Mouse (Mus musculus) intestine, embryonic 16.5 days (tissue): ENCODE results near the gene Edn2. TPM values are rescaled to one million over a fixed set of nuclear protein-coding genes. Genes with fewer than 3 reads are reported as not detected.
A peak's percentile ranks its signal among the peaks of the same experiment; 100 is the strongest.

ENCODE experiments used
- ATAC-seq: fragments of 200-750 bp; cut with Nextera tagmentation; 2 replicates; pipeline ENCODE4 v1.8.0; 2017; ENCODE audit warnings: moderate TSS enrichment, moderate library complexity
- H3K27ac ChIP-seq: fragments of 300-500 bp; sonication (generic); 2 replicates; pipeline ENCODE4 v1.5.1; 2014; ENCODE audit warnings: mild to moderate bottlenecking, low read length
- H3K27me3 ChIP-seq: fragments of 300-500 bp; sonication (generic); replicated peaks from 2 replicates; pipeline ENCODE4 v1.6.1; 2014; ENCODE audit warnings: low read length, control low read depth, mixed read lengths; ENCODE audit not compliant: control insufficient read depth, insufficient read depth
- H3K36me3 ChIP-seq: fragments of 300-500 bp; sonication (generic); 2 replicates; pipeline ENCODE4 v1.6.1; 2014; ENCODE audit warnings: low read length, control low read depth; ENCODE audit not compliant: control insufficient read depth, insufficient read depth
- H3K4me1 ChIP-seq: fragments of 300-500 bp; sonication (generic); 2 replicates; pipeline ENCODE4 v1.6.1; 2014; ENCODE audit warnings: low read length, control low read depth, mixed read lengths; ENCODE audit not compliant: control insufficient read depth, insufficient read depth
- H3K4me2 ChIP-seq: fragments of 300-500 bp; sonication (generic); 2 replicates; pipeline ENCODE4 v1.6.1; 2014; ENCODE audit warnings: low read depth, low read length, control low read depth
- H3K4me3 ChIP-seq: fragments of 300-500 bp; sonication (generic); 2 replicates; pipeline ENCODE4 v1.5.1; 2014; ENCODE audit warnings: mild to moderate bottlenecking, low read length
- H3K9ac ChIP-seq: fragments of 300-500 bp; sonication (generic); 2 replicates; pipeline ENCODE4 v1.6.1; 2014; ENCODE audit warnings: low read depth, low read length
- H3K9me3 ChIP-seq: fragments of 300-500 bp; sonication (generic); 2 replicates; pipeline ENCODE4 v1.6.1; 2016; ENCODE audit warnings: low read length, control low read depth; ENCODE audit not compliant: control insufficient read depth
- WGBS: fragments of 180-500 bp; shearing (Covaris S2); extraction: QIAGEN DNeasy Blood & Tissue Kit; methylation state at CpG from one replicate; pipeline ENCODE4 v1.1.7; 2014; 5-methylcytosine and 5-hydroxymethylcytosine counted together
- polyA plus RNA-seq: library from polyadenylated mRNA; unstranded; fragments of >200 nt; fragmentation: Nextera tagmentation; extraction: Ambion mirVana; gene quantifications from 2 replicates; pipeline ENCODE4 v1.2.1, GENCODE M21; 2015

Gene Edn2
- polyA plus RNA-seq, 1 experiment from 2014 or later: 5.8 TPM

DNA sequence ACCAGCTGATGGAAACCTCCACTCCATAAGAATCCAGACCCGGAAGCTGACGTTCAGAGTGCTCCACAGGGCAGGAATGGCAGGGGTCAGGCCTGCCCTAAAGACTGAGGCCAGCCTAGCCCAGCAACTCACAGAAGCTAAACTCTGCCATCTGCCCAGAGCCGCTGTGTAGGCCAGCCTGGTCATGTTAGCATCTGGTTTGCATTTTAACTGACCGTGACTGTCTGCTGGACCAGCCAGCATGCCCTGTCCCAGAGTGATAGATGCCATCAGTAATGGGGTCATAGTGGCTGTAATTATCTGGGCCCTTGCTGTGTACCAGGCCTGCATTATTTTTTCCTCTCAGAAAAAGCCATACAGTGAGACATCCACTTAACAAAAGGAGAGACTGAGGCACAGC, 30.1 kb upstream of the Edn2 start:
- Histone ChIP-seq H3K36me3 (no peaks in the 10 kb centered on the region), H3K4me2 (no peak overlapping the region), H3K9ac (no peak overlapping the region), H3K4me1 (no peaks in the 10 kb centered on the region), H3K4me3 (no peak overlapping the region), H3K9me3 (no peaks in the 10 kb centered on the region), H3K27ac (no peak overlapping the region), H3K27me3 (no peaks in the 10 kb centered on the region)
- WGBS: 68% methylated on average over 4 of the region's 4 CpGs
- no peak for ATAC-seq

DNA sequence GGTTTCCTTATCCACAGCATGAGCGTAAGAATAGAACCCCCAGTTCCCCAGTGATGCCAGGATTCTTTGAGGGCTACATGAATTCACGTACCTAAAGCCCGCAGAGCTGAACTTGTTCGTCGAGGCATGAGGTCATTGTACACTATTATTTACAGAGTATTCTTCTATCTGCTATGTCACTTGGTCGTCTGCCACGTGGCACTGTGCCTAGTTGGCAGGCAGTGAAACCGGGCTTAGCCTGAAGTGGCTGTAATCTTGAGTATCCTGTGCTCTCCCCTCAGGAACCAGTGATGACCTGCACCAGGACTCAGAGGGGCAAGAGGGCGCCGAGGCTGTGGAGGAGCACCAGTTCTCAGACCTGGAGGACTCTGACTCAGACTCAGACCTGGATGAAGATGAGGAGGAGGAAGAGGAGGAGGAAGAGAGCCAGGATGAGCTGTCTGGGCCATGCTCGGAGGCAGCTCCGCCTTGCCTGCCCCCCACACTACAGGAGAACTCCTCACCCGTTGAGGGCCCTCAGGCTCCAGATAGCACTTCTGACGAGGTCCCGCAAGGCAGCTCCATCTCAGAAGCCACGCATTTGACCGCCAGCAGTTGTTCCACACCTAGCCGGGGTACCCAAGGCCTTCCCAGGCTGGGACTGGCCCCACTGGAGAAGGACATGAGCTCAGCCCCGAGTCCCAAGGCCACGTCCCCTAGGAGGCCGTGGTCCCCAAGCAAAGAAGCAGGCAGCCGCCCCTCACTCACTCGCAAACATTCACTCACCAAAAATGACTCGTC, 29.4 kb upstream of the Edn2 start:
- Histone ChIP-seq H3K36me3 (no peaks in the 10 kb centered on the region), H3K4me1 (no peaks in the 10 kb centered on the region), H3K9me3 (no peaks in the 10 kb centered on the region), H3K9ac (no peak overlapping the region), H3K4me3 (no peak overlapping the region), H3K27me3 (no peaks in the 10 kb centered on the region), H3K27ac (no peak overlapping the region), H3K4me2 (no peak overlapping the region)
- WGBS: 74% methylated on average over 24 of the region's 24 CpGs
- no peak for ATAC-seq

DNA sequence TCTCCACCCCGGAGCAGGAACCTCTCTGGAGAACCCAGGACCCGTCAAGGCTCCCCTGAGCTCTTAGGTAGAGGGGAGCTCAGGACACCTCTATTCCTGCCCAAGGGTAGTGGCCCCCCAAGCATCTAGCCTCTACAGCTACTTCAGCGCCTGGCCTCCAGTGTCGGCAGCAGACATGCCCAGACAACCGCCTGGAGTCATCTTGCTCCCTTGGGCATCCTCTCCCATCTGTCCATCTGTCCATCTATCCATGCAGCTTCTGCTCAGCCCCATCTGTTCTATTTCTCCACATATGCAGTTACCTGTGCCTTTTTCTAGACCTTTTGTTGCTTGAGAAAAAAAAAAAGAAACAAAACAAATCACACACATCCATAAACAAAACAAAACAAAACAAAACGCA, 26.8 kb upstream of the Edn2 start:
- Histone ChIP-seq H3K27me3 (0 out of 2 replicates have a peak, but pooled peaks cover 3% of the 10 kb centered on the region), H3K4me1 (no peaks in the 10 kb centered on the region), H3K4me3 (no peak overlapping the region), H3K9ac (no peak overlapping the region), H3K4me2 (no peak overlapping the region), H3K27ac (no peak overlapping the region), H3K36me3 (no peaks in the 10 kb centered on the region), H3K9me3 (no peaks in the 10 kb centered on the region)
- ATAC-seq: no peak
- WGBS: 85% methylated on average over 6 of the region's 6 CpGs

DNA sequence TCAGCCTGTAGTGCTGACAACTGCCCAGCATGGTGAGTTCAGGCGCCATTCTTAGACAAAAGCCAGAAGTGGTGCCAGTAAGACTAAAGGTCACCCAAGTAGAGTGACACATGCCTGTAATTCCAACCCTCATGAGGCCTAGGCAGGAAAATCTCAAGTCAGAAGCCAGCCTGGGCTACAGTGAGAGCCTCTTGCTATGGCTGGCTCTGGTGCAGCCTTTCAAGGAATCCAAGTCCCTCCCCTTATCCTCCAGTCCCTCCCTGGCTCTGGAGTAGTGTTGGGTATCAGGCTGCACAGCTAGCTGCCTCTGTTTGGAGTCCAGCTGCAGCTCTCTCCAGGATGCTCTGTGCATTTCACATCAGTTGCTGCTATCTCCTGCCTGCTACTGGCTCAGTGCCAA, 19.2 kb upstream of the Edn2 start:
- WGBS: 67% methylated on average over 1 of the region's 1 CpGs
- Histone ChIP-seq H3K27ac (no peak overlapping the region), H3K36me3 (no peaks in the 10 kb centered on the region), H3K4me2 (no peak overlapping the region), H3K27me3 (0 out of 2 replicates have a peak, but pooled peaks cover 3% of the 10 kb centered on the region), H3K9ac (no peak overlapping the region), H3K4me1 (peaks cover 3% of the 10 kb centered on the region; the same call in 1 of the 2 replicates), H3K9me3 (no peaks in the 10 kb centered on the region), H3K4me3 (no peak overlapping the region)
- ATAC-seq: no peak

DNA sequence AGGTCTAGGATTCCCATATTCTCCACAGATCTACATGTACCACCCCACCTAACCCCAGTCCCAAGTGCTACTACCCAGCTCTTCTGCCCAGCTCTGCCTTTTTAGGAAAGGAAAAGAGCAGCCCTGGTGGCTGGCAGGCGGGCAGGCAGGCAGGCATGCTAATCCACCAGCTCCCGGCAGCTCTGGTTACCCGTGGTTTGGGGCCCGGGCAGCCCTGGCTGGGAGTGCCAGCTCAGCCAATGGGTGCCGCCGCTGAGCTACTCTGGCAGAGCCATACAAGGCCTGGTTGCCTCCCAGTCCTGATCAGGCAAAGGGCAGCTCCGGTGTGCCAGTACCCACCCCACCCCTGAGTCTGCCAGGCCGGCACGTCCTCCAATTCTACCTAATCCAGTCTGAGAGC, 18.1 kb upstream of the Edn2 start:
- H3K27me3 ChIP-seq: 0 out of 2 replicates have a peak, but pooled peaks cover 3% of the 10 kb centered on the region
- peaks cover 3% of the 10 kb centered on the region; the same call in 1 of the 2 replicates for H3K4me1 ChIP-seq
- no peak overlapping the region for H3K27ac ChIP-seq
- no peak overlapping the region for H3K4me3 ChIP-seq
- H3K9ac ChIP-seq: no peak overlapping the region
- H3K9me3 ChIP-seq: no peaks in the 10 kb centered on the region
- ATAC-seq: no peak
- no peak overlapping the region for H3K4me2 ChIP-seq
- WGBS: 82% methylated on average over 9 of the region's 9 CpGs
- H3K36me3 ChIP-seq: no peaks in the 10 kb centered on the region

DNA sequence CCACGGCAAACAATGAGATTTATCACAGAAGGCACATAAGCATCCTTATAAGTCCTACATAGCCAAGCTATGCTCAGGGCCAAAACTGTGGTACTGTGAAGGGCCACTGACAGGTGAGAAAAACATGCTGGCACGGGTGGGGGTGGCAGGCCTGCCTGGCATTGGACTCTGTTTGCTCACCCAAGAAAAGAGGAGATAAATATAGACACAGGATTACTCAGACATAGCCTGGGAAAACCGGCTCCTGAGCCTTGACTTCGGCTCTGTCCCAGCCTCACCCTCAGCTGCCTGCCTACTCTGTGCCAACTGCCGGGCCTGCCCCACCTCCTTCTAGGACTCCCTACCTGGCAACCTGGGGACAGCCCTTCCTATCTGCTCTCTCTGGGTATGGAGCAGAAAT, 16.7 kb upstream of the Edn2 start:
- 73% methylated on average over 5 of the region's 5 CpGs for WGBS
- Histone ChIP-seq H3K36me3 (no peaks in the 10 kb centered on the region), H3K4me1 (peaks cover 14% of the 10 kb centered on the region), H3K9ac (no peak overlapping the region), H3K27me3 (no peaks in the 10 kb centered on the region), H3K27ac (no peak overlapping the region), H3K9me3 (no peaks in the 10 kb centered on the region), H3K4me3 (no peak overlapping the region), H3K4me2 (no peak overlapping the region)
- no peak for ATAC-seq

DNA sequence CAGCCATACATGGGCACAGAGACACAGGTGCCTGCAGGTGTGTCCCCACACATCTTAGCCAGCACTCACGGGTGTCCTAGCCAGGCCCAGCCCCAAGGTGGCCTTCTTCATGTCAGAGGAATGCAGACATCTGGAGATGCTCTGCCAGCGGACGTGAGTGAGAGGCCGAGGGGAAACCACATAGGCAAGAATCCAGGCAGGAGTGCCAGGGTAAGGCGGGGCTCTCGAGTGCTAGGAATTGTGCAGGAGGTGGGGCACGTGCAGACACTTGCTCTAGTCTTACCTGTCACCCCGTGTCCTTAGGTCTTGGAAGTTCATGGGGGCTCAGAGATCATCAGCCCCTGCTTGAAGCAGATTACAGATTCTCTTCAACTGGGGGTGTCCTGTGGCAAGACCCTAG, 15.1 kb upstream of the Edn2 start:
- no peak for ATAC-seq
- H3K4me2 ChIP-seq: no peak overlapping the region
- H3K9ac ChIP-seq: no peak overlapping the region
- 63% methylated on average over 8 of the region's 8 CpGs for WGBS
- H3K27me3 ChIP-seq: no peaks in the 10 kb centered on the region
- no peak overlapping the region for H3K27ac ChIP-seq
- no peak overlapping the region for H3K4me3 ChIP-seq
- peaks cover 15% of the 10 kb centered on the region for H3K4me1 ChIP-seq
- no peaks in the 10 kb centered on the region for H3K9me3 ChIP-seq
- H3K36me3 ChIP-seq: no peaks in the 10 kb centered on the region

DNA sequence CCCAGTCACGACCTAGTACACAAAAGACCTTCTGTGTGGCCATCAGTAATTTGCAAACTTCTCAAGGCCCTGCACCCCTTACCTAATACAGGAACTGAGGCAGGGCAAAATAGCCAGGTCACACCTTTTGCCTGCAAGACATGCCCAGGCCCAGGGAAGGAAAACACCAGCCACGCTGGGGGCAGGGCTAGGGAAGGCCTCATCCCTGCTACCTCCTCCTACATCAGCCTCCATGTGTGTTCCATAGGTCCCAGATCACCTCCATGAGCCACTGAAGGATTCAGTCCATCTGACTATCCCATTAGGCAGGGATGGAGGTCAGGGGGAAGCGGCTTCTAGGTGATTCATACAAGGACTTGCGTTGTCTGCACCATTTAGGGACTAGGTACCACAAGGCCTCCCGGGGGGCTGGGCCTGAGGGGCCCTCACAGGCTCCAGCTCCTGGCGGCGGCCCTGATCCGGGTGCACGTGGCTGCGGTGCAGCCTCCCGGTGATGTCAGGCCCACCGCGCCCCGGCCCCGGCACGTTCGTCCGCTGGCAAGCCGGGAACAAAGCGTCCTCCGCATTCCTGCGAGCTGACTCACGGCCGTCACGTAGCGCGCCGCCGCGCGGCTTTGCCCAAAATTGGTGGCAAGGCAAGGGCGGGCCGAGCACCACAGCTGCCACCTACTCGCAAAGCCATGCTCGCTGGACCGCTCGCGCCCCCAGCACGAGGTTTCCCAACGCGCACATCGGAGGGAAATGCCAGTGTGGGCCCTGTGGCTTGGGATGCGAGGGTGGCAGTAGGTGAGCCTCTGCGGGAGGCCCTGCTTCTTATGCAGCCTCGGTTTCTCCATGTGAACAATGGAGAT, 12.5 kb upstream of the Edn2 start:
- H3K4me1 ChIP-seq: peaks cover 15% of the 10 kb centered on the region
- H3K9me3 ChIP-seq: no peaks in the 10 kb centered on the region
- peak overlapping the region; percentile 64 for H3K4me2 ChIP-seq
- H3K4me3 ChIP-seq: peak overlapping the region; percentile 33
- peak overlapping the region; percentile 64 for H3K27ac ChIP-seq
- peak; percentile 88 for ATAC-seq
- WGBS: 5% methylated on average over 45 of the region's 45 CpGs
- no peaks in the 10 kb centered on the region for H3K36me3 ChIP-seq
- no peaks in the 10 kb centered on the region for H3K27me3 ChIP-seq
- H3K9ac ChIP-seq: peak overlapping the region; percentile 63

DNA sequence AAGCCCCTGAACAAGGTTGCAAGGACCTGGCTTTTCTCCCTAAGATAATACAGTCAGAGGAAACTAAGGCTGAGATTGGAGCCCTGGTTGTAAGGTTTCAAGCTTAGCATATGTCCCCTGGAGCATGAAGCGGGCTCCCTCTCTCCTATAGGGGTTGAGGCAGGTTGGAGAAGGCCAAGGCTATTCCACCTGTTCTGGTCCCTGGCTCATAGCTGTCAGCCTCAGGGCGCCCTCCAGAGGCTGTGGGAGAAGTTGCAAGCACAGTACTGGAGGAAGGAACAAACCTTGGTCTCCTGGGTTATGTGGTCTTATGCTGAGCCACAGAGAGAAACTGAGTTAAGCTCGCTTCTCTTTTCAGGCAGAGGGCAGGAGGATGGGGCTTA, 11.9 kb upstream of the Edn2 start:
- peak overlapping the region; percentile 33 for H3K4me3 ChIP-seq
- peak overlapping the region; percentile 64 for H3K4me2 ChIP-seq
- H3K27me3 ChIP-seq: no peaks in the 10 kb centered on the region
- ATAC-seq: peak; percentile 34
- no peaks in the 10 kb centered on the region for H3K36me3 ChIP-seq
- WGBS: 54% methylated on average over 3 of the region's 3 CpGs
- H3K4me1 ChIP-seq: peaks cover 14% of the 10 kb centered on the region
- H3K27ac ChIP-seq: peak overlapping the region; percentile 35; the same call in 1 of the 2 replicates
- peak overlapping the region; percentile 63 for H3K9ac ChIP-seq
- H3K9me3 ChIP-seq: no peaks in the 10 kb centered on the region
